Mouse (Mus musculus) retina, postnatal 1 day (tissue): ENCODE measurements around the gene Bmt2.

Experiments used
- DNase-seq: peaks from one replicate; pipeline ENCODE4 v3.0.0-alpha.2; 2012

Bmt2 gene

GRCm38 (mm10) chr6:13677818-13678282, at the start of gene Bmt2:
Bmt2 (minus strand) TSS chr6:13677966.
- DNase-seq, result peak; percentile 99

- no peak for DNase-seq
These were observed 44.4 kb upstream of the Bmt2 start for GRCm38 (mm10) chr6:13722166-13722565.

DNA sequence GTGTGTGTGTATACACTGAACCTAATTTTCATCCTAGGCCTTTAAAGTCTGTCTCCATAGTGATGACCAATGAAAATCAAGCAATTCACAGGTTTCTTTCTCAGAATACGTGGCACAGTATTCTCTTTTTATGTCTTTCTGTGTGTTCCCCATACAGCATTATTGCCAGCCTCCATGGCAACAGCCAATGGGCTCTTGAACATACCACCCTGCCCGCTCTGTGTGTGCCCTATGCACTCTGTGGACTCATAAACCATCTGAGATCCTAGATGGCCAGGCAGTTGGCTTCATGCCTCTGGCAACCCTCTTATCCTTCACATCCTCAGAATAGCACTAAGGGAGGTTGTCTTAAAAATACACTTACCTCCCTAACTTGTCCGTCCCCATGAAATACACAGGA, 37.1 kb upstream of the Bmt2 start:
- DNase-seq, result no peak

GRCm38 (mm10) chr6:13696882-13697281, 19.1 kb upstream of the Bmt2 start:
- DNase-seq, result no peak

DNA sequence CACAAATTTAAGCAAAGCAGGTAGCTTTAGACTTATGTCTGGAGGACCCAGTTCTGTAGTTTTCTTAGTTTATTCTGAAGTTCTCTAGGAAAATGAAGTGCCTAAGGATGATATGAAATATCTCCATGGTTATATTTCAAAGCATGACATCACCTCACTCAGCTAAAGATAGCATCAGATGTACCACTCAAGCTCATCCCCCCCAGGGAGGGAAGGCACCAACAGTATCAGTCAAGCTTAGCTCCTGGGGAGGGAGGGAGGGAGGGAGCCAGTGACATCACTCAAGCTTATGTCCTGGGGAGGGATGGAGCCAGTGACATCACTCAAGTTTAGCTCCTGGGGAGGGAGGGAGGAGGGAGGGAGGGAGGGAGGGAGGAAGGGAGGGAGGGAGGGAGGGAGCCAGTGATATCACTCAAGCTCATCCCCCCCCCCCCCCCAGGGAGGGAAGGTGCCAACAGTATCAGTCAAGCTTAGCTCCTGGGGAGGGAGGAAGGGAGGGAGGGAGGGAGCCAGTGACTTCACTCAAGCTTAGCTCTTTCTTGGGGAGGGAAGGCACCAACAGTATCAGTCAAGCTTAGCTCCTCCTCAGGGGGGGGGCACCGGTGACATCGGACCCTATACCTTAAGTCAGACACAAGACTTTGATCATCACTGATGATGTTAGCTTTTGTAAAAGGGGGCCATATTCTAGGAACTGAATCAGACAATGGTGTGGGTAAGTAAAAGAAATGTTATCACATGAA, 17.5 kb upstream of the Bmt2 start:
- no peak for DNase-seq

DNA sequence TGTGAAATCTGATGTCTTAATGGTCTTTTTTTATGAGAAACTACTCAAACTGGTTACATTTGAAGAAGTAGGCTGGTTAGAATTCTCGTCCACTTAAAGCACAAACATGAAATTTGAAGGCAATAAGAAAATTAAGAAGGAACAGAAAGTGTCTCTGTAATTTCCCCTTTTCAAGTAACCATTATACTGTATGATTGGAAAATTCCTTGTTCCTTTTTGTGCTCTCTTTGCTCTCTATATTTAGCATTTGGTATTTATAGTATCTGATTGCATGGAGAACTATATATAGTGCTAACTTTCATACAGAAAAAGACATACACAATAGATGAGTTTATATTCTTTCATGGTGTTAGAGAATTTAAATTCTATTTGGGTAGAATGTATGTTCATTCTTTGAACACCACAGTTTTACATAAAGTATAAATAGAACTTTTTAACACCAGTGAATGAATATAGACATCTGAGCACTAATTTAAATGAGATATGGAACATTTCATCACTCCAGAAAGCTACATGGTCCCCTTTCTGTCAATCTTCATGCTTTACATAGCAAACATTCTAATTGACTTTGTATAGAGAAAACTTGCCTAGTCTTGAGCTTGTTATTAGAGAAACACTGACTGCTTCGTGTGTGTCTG, 14.0 kb upstream of the Bmt2 start:
- no peak for DNase-seq

DNA sequence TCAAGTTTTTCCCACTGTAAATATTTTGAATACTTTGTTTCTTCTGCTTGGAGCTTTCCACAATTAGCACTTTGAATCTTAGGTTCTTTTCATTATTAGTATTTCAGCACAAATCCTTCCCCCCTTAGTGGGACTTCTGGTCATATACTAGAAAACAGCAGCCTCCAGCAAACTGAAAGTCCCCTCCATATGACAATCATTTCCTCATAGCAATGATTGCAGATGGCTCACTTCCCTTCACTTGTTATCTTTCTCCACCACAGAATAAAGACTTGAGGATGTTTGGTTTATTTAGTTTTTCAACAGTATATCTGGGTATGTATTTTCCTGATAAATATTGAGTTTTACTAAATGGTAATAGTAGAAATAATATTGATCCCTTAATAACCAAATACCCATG, 12.6 kb upstream of the Bmt2 start:
- no peak for DNase-seq

GRCm38 (mm10) chr6:13683929-13684595, 6.3 kb upstream of the Bmt2 start:
- DNase-seq, result no peak

- no peak for DNase-seq
These were observed 583 bp upstream of the Bmt2 start for GRCm38 (mm10) chr6:13678349-13678748.

DNA sequence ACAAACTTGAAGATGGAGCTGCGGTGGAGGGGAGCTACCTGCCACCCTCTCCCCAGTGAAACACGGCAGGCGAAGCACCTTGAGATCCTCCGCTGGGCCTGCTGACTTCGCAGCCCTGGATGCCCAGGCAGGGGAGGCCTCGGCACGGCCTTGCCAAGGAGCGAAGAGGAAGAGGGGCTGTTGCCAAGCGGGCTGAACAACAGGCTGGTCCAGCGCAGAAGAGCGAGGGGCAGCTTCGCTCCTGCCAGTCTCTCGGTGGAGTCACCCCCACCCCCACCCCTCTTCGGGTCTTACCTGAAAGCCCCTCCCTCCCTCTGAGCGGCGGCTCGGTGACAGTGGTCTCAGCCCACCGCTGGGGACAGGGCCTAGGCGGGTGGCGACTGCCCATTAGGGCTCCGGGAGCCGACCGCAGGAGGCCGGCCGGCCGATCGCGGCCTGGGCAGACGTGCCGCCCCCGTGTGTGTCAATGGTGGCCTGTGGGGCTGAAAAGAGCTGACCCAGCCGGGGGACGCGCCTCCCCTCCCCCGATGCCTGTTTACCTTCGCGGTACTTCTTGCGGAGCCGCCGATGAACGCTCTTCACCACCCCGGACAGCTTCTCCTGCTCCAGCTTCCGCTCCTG, 515 bp downstream of the Bmt2 start:
- peak; percentile 81 for DNase-seq

- no peak for DNase-seq
These were observed 1.6 kb downstream of the Bmt2 start for GRCm38 (mm10) chr6:13676196-13676595.

DNA sequence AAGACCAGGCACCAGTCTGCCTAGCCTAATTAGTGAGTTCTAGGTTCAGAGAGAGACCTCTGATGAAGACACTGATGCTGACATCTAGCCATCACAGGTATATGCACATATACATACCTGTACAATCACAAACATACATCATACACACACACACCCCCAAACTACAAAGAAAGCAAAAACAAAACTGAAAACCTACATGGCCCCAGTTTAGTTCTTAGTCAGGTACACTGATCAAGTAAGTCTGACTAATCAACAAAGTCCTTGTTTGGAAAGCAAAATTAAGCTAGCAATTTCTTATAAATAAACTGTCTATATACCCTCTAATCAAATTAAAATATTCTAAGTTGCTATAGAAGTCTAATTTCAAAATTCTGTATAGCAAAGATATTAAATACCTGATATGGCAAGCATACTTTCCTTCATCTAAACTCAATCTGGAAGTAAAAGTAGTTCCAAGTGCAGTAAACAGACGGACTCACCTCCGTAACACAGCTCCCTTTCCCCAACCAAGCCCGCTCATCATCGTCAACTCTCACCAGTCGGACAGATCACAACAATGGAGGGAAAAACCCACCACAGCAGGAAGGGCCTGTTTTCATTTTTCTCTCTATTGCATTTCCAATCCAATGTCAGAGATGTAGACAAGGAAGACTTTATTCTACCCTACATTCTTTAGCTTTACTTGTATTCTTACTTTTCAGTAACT, 3.0 kb downstream of the Bmt2 start:
- no peak for DNase-seq

GRCm38 (mm10) chr6:13665646-13666045, 12.1 kb downstream of the Bmt2 start:
- no peak for DNase-seq

DNA sequence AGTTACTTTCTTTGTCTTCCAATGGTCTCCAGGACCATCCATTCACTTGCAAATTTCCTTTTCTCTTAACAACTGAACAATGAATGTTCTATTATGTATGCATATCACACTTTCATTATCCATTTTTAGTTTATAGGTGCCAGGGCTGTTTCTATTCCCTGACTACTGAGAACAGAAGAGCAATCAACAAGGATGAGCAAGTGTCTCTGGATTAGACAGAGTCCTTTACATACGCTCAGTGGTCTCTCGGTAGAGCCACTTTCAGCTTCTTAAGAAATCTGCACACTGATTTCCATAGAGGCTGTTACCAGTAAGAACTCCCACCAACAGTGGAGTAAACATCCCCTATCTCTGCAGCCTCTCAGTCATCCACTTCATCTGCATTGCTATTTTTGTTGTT, 19.8 kb downstream of the Bmt2 start:
- no peak for DNase-seq

GRCm38 (mm10) chr6:13654081-13654480, 23.7 kb downstream of the Bmt2 start:
- no peak for DNase-seq

GRCm38 (mm10) chr6:13652284-13652683, 25.5 kb downstream of the Bmt2 start:
- DNase-seq, result no peak

GRCm38 (mm10) chr6:13650854-13651253, 26.9 kb downstream of the Bmt2 start:
- no peak for DNase-seq

DNA sequence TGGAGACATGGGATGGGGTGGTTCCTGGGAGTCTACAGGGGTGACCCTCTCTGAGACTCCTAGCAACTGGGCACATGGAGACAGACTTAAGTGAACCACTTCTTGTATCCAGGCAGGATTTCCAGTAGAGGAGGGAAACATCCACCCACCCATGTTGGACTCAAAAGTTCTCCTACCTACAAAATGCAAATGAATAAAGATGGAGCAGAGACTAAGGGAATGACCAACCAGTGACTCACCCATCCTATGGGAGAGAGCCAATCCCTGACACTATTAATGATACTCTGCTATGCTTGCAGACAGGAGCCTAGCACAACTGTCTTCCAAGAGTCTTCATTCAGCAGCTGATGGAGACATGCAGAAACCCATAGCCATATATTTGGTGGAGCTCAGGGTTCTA, 29.5 kb downstream of the Bmt2 start:
- DNase-seq, result no peak

DNA sequence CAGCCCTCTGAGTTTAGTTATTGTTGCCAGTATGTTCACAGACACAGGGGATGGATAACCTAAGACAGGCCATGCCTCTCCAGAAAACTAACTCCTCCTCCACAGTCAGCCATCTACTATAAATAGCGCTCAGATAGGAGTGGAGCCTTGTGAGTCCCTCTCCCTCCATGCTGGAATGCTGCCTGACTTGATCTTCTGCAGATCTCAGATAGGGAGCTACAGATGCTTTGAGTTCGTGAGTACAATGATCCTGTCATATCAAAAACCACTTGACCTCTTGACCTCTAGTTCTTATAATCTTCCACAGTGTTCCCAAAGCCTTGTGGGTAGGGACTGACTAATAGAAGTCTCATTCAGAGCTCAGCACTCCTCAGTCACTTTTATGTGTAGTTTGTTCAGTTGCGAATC, 41.2 kb downstream of the Bmt2 start:
- peak; percentile 2 for DNase-seq

GRCm38 (mm10) chr6:13632571-13632970, 45.2 kb downstream of the Bmt2 start:
- DNase-seq, result no peak

- DNase-seq, result no peak
These were observed 47.2 kb downstream of the Bmt2 start for GRCm38 (mm10) chr6:13630607-13631006.

DNA sequence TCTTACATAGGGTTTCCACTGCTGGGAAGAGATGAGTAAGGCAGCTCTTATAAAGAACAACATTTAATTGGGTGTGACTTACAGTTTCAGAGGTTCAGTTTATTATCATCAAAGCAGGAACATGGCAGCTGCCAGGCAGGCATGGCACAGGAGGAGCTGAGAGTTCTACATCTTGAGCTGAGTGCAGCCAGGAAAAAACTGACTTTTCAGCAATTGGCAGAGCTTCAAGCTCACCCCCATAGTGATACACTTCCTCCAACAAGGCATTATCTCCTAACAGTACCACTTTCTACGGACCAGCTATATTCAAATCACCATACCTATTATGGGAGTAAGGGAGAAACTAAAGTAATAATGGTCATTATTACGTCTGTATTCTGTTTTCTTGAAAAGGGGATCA, 58.1 kb downstream of the Bmt2 start:
- no peak for DNase-seq

DNA sequence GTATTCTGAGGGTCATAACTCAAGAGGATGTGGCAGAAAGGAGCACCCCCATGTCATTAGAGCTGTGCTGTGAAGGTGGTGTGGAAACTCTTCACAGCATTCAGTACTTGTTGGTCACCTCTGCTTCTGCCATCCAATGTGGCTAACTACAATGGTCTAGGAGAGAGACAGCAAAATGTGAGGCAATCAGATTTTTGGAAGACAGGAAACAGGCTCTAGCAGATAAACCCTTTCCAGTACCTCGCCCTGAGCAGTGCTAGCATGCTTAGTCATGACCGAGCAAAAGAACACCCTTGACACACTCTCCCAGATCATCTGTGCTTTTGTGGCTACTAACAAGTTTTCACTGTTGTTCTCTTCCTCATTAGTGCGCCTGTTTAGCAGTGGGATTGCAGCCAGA, 60.7 kb downstream of the Bmt2 start:
- no peak for DNase-seq
